Mouse (Mus musculus): Measurements from ENCODE around the gene Hemk1.
A peak's percentile ranks its signal among the peaks of the same experiment; 100 is the strongest.

The Hemk1 gene

DNA sequence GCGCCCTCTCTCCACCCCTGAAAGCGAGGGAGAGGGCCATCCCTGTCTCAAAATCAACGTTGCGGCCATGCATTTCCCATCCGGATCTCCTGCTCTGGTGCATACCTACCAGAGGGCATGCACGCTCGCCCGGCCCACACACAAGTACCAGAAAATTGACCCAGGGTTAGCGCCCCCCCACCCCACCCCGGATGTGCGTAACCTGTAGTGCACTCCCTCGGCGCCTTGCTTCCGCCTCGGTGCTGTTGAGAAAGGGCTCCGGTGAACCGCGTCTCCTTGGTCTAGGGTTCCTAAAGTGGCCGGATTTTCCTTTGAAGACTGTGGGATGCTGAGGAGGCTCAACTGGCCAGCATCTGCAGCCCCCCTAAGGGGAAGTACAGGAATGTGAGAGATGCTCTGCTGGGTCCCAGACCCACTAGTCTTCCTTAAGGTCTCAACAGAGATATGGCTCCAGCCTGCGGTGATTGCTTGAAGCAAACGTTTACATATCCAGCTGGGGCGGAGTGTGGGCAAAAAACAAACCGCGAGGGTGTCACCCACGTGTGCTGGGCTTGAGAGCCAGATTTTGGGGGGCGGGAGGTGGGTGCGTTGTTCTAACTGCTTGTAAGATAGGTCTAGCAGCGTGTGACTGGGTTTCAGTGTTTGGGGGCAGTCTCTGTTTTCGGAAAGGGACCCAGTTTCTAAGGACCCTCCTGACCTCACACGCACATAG lies at the start of gene Hemk1:
Gene Hemk1 (minus strand): TSS at position 179 of the 712 bp plus-strand sequence.
- peak; percentile 57 to 59 for DNase-seq (ENCODE audit: low spot score in 2 of 2)

DNA sequence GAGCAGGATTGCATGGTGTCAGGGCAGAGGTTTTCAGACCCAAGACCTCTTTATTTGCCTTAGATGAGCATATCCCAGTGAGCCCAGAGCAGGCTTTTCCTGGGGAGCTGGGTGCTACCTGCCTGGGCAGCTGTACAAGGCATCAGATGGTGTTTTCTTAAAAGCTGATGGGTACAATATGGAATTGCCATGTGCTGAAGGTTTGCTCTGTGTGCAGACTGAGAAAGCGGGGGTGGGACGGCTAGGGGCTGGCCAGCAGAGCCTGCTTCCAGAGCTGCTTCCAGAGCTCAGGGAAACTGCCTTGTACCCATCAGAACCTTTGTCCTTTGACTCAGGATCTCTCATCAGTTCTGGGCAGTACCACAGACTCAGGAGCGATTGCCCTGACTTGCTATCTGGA lies 49.6 kb upstream of the Hemk1 start:
- DNase-seq (ENCODE audit: low spot score in 2 of 2) = no peak

DNA sequence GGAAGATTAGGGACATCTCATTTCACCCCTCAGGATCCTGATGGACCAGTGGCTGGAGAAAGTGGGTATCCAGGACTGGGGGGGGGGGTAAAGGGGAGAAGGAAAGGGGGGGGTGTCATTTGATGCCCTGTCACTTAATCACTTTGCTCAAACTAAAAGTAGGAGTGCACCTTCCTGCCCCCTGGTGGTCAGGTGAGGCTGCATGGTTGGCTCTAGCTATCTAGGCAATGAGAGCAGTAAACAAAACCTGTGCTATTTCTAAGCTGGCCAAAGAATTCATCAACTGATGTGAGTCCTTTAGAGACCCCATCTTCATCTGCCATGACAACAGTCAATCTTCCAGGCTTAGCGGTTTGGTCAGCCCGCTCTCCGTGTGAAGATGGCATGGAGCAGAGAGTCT lies 48.6 kb upstream of the Hemk1 start:
- no peak for DNase-seq (ENCODE audit: low spot score in 2 of 2)

DNA sequence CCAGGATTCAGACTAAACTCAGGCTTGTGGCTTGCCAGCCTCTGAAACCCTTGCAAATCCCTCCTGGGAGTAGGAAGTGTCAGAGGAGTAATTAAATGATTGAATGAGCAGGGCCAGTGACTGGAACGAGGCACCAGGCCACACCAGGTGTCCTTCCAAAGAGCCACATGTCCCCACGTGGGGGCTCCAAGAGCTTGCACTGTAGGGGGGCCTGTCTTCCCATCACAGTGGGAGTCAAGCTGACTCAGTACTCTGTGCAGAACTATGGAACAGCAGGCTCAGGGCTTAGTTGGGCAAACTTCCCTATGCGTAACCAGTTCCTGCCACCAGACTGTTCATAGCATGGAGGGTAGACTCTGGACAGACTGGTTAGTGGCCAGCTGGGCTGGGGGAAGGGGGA lies 46.2 kb upstream of the Hemk1 start:
- no peak for DNase-seq (ENCODE audit: low spot score in 2 of 2)

DNA sequence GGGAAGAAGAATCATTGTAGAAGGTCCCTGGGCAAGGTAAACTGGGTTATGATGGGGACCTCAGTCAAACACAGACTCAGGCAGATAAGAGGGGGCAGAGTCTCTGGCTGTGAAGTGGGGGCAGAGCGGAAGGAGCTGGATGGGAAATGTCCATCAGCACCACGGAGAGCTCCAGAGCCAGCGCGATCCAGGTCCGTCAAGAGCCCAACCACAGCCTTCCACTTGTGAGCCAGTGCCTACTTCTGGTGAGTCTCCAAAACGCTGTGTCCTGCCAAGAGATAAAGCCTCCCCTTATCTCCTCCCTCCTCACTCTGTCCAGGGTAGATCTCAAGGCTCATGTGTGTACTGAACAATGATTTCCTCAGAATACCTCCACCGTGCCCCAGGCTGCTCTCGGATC lies 43.6 kb upstream of the Hemk1 start:
- no peak for DNase-seq (ENCODE audit: low spot score in 2 of 2)

DNA sequence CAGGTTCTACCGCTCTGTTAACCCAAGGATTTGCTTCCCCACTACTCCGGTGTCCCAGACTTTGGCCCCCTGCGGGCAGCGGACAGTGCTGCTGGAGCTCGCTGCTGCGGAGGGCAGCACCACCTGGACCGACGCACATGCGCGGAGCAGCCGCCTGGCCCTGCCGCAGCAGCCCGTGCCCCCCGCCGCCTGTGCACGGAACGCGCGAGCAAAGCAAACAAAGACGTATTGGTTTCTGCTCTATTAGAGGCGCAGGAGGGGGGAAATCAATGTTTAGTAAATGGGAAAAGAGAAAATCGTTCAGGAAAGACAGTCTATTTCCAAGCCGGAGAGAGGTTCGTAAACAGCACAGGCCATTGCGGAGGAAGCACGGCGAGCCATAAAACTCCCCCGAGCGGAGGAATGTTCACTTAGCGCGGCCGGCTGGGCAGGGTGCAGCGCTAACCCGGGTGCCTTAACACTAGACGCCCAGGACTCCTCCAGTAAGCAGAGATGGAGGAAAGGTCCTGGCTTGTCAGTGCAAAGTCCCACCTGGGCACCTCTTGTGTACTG lies 39.9 kb upstream of the Hemk1 start:
- no peak for DNase-seq (ENCODE audit: low spot score in 2 of 2)

DNA sequence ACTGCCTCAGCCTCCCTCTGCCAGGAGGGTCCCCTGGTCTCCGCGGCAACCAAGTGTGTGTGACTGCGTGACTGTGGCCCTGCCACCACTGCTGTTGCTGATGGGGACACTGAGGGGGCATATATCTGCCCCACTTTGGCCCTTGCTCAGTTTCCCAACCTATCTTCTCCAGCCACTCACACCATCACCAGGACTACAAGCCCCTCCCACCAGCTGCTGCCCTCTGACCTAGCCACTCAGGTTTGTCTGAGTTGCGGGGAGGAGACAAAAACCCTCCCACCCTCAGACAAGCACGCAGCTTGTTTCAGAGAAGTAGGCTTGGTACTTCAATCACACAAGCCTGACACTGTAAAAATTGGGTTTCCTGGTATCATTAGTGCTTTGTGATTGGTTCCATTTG lies 37.3 kb upstream of the Hemk1 start:
- no peak for DNase-seq (ENCODE audit: low spot score in 2 of 2)

DNA sequence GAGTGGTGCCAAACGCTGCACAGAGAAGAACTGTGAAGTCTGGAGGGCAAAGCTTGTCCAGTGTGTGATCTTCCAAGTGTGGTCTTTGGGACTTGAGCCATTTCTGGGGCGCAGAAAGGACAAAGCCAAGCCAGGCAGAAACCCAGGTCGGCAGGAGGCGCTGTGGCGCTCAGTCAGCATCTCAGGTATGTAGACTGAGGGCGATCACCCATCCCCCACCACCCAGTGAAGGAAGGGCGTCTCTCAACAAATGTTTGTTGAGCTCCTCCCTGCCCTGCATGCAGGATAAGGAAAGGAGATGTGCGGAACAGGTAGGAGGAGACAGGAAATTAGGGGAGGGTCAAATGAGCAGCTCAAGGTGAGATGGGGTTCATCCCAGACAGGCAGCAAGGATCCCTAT lies 36.5 kb upstream of the Hemk1 start:
- DNase-seq (ENCODE audit: low spot score in 2 of 2) = no peak

DNA sequence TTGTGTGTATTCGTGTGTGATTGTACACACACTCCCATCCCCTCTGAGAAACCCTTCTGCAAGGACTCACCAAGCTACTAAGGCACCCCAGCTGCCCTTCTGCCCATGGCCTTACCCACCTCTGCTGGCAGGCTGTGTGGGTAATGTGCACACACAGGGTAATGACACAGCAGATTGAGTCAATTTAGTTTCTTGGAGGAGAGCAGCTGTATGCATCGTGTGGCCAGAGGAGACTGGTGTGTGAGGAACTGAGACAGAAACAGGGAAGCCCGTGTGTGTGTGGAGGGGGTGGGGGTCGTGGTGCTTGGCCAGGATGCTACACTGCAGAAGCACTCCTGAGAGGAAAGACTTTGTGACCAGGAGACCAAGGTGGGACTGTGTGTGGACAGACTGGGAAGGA lies 34.3 kb upstream of the Hemk1 start:
- DNase-seq (ENCODE audit: low spot score in 2 of 2) = no peak

DNA sequence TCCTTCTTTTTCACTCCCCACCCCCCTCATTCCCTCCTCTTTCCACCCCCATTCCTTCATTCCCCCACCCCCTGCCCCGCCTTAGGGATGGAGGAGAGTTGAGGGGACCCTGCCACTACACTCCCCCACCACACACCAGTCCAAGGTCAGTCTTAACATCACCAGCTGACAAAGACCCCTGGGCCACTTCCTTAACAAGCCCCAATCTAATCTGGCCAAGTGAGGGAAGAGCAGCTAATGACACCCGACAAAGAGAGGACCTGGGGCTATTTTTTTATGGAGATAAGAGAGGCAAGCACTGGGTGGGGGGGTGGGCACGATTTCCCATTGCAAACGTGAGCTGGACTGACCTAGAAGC lies 31.9 kb upstream of the Hemk1 start:
- no peak for DNase-seq (ENCODE audit: low spot score in 2 of 2)

DNA sequence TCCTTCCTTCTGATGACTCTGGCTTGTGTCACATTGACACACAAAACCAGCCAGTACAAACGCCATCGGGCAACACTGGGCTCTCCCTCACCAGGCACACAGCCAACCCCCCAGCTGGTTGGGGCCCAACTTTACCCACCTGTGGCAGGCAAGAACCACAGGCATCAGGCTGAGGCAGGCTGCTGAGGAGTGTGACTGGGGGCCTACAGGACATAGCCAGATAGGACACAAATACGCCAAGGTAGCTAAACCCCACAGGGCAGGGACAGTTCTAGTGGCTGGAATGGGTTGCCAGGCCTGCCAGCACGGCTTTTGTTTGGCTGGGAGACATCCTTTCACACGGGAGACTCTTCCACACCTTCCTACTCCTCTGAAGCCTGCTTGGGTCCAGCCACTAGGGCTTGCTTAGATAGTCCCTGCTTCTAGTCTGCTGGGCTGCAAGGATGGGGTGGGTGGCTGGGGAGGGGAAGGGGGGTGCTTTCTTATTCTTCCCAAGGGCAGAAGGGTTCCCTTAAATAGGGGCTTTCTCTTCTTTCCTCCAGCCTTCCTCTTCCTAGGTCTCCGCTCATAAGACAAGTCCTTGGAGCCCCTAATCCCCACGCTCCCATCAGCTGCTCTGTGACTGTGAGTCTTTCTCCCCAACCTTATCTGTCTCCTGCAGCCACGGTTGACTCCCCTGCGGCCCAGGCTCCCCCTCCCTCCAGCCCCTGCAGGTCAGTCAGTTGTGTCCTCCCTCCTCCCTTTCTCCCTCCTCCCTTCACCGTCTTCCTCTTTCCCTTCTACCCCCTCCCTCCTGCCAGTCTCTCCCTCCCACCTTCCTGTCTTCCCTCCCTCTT lies 31.3 kb upstream of the Hemk1 start:
- DNase-seq (ENCODE audit: low spot score in 2 of 2) = no peak

DNA sequence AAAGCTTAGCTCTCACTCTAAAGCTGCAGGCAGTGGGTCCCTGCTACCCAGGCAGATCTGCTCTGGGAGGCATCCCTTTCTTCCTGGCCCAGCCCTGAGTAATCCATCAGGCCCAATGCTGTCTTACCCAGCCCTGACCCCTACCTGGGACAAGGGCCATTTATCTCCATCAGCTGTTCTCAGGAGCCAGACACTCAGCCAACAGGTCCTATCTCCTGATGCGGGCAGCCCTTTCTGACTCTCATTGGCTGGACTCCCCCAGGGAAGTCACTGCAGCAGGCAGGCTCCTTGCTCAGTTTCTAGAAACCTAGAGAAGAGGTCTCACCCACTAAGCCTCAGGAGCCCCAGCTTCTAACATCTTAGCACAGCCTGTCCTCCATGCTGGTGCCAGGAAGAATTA lies 30.2 kb upstream of the Hemk1 start:
- no peak for DNase-seq (ENCODE audit: low spot score in 2 of 2)

DNA sequence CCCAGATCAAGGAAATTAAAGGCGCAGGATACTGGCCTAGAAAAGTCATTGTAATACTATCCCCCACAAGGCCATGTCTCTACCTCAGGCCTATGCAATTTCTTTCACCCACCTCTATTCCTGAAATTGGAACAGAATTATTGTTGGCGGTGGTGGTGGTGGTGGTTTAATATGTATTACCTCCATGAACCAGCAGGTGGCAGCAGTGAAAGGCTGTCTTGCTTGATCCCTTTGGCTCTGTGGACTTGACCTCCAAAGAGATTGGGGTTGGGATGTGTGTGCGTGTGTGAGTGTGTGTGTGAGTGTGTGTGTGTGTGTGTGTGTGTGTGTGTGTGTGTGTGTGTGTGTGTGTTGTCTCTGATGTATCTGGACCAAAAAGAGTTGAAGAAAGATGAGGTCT lies 28.5 kb upstream of the Hemk1 start:
- no peak for DNase-seq (ENCODE audit: low spot score in 2 of 2)

DNA sequence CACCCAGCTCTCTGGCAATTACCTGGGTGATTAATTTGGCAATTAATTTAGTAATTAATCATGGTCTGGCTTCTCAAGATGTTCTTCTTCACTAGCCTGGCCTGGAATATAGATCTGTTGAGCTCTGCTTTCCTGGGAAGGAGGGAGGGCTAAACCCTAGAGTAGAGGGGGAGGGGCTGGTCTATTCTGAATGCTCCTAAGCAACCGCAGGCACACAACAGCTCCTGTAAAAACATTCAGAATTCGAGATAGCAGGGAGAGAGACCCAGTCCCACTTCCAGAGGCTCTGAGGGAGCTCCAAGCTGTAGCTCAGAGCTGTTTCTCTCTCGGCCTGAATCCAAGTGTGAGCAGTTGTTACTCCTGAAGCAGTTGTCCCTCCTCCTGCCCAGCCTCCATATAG lies 22.8 kb upstream of the Hemk1 start:
- no peak for DNase-seq (ENCODE audit: low spot score in 2 of 2)

DNA sequence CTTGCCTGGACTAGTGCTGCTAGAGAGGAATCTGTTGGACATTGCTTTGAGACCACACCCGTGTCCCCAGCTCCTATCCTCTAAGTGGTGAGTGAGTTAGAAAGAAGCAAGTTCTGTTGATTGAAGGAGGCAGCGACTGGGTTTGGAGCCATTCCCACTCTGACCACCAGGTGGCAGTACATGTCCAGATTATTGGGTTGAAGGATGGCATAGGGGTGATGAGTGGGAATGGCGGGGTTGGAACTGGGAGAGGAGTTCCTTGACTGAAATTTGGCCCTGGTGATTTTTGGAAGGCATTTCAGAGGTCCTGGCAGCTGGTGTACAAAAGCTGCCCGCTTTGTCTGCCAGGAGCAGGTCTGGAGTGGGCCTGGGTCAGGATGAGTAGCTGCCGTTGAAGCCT lies 19.5 kb upstream of the Hemk1 start:
- peak; percentile 52 to 53 for DNase-seq (ENCODE audit: low spot score in 2 of 2)

DNA sequence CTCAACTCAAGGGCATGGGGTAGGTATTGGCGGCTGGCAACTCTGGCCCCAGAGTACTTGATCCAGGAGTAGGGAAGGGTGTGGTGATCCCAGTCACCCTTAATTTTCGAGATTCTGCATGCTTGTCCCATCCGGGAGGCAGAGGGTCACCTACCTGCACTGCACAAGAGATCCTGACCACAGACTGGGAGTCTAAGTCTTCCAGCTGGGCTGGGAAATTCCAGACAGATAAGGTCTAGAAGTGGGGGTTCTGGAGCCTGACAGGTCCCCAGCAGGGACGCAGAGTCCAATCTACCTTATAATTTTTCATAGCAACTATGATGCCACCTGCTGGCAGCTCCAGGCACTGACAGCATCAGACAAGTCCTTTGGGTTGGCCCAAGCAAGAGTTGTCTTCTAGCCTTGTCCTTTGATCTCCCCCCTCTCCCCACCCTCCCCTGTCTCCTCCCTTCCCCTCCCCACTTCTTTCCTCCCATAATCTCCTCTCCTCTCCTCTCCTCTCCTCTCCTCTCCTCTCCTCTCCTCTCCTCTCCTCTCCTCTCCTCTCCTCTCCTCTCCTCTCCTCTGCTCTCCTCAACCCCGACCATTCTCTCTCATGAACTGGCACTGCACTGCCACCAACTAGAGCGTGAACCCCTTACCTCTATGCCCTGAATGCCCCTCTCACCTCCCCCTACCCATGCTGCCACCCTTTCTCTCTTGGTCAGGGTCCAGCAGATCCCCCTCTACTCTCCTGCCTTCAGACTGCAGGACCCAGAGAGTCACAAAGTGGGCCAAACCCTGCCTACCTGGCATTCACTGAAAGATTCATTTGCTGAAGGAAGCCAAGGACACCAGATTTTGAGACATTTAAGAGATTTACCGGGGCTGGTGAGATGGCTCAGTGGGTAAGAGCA lies 18.0 kb upstream of the Hemk1 start:
- DNase-seq (ENCODE audit: low spot score in 2 of 2) = peak; percentile 34 to 38

DNA sequence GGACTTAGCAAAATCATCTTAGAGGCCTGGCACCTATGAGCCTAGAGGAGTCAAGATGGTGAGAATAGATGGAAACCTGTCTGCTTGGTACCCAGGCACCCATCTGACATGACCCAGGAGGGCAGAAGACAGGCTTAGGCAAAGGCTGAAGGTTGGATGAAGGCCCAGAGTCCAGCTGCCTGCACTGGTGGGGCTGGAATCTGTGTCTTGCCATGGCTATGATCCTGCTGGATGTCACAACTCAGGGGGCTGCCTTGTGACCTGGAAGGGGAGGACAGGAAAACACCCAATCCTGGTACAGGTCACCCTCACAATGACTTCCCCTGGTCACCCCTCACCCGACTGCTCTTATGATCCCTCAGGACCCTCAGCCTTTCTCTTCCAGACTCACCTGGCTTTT lies 16.7 kb upstream of the Hemk1 start:
- no peak for DNase-seq (ENCODE audit: low spot score in 2 of 2)

DNA sequence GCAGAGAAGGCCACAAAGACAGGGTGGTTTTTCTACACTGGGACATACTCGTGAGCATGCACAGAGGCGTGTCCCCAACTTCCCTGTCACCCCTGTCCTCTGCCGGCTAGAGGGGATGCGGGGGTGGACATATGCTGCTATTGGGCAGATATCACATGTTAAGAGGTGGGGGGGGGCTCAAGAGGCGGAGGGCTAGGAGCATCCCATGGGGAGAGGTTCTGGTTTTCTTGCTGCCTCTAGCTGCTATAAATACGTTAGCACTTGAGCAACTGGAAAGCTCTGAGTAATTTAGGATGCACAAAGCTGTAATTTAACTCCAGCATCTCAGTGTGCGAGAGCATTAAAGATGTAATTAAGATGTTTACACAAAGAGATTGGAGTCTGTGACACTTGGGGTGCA lies 11.2 kb upstream of the Hemk1 start:
- no peak for DNase-seq (ENCODE audit: low spot score in 2 of 2)

DNA sequence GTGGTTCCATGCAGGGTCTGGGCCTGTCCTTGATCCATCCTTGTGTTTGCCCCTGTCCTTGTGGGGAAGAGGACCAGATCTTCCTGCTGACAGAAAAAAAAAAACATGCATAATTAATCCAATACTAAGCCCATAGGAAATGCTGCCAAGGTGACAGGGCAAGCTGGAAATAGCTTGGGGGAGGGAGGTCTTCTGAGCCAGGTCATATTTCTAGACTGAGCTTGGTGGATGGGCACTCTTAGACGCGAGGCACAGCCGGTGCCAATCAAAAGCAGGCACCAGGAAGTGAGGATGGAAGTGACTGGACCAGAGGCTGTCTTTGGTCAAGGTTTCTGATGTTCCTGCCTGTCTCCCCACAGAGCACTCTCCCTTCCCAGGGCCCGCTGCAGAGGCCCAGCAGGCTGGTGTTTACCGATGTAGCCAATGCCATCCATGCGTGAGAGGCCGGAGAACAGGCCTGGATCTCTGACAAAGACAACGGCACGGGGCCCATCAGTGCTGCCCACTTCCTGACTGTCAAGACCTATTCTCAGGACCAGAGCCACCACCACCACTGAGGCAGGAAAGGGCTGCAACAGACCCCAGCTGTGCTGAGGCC lies 9.5 kb upstream of the Hemk1 start:
- DNase-seq (ENCODE audit: low spot score in 2 of 2) = no peak

DNA sequence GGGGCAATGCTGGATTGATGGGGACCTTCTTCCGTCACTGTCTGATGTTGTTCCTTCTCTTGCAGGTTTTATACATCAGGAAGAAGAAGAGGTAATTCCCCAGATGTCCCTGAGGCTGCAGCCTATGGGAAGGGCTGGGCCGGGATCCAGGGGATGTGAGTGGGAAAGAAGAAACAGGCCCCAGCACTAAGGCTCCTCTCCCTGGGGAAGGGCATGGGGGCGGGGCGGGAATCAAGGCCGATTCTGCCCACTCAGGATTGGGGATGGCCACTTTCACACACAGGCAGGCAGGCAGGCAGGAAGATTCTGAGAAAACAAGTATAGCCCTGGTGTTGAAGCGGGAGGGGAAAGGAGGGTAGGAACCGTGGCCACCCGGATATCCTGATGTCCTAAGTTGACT lies 7.9 kb upstream of the Hemk1 start:
- no peak for DNase-seq (ENCODE audit: low spot score in 2 of 2)

DNA sequence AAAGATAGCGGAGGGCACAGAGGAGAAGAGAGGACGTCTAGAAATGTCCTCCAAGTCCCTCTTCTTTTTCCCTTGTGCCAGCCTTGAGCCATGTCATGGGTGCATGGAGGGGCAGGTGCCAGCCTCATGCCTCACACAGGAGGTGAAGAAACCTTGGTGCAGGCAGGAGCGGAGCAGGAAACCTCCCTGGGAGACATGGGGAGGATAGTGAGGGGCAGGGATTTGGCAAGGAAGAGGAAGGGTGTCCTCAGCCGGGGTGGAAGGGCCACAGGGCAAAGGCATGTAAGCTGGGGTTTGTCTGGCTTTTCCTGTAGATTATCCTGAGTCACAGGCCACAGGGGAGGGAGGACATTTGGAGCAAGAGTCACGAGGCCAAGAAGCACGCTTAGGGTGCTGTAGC lies 5.9 kb upstream of the Hemk1 start:
- no peak for DNase-seq (ENCODE audit: low spot score in 2 of 2)
